Mouse (Mus musculus) limb, embryonic 10.5 days (tissue): ENCODE data around the gene Crlf1. TPM values are rescaled to one million over a fixed set of nuclear protein-coding genes. Genes with fewer than 3 reads are reported as not detected.

Experiments
- DNase-seq: peaks from one replicate; pipeline ENCODE4 v3.0.0-alpha.2; 2017; ENCODE audit warnings: low spot score
- H3K27ac ChIP-seq: fragments of 300-500 bp; sonication (generic); 2 replicates; pipeline ENCODE4 v1.5.1; 2016; ENCODE audit warnings: mild to moderate bottlenecking
- H3K27me3 ChIP-seq: fragments of 300-500 bp; sonication (generic); 2 replicates; pipeline ENCODE4 v1.6.1; 2016; ENCODE audit warnings: low read depth, mild to moderate bottlenecking; ENCODE audit not compliant: poor library complexity, severe bottlenecking
- H3K36me3 ChIP-seq: fragments of 300-500 bp; sonication (generic); 2 replicates; pipeline ENCODE4 v1.6.1; 2016; ENCODE audit warnings: mild to moderate bottlenecking, moderate library complexity
- H3K4me1 ChIP-seq: fragments of 300-500 bp; sonication (generic); 2 replicates; pipeline ENCODE4 v1.6.1; 2016
- H3K4me3 ChIP-seq: fragments of 300-500 bp; sonication (generic); 2 replicates; pipeline ENCODE4 v1.5.1; 2016; ENCODE audit warnings: mild to moderate bottlenecking, moderate library complexity
- H3K9me3 ChIP-seq: fragments of 300-500 bp; sonication (generic); replicated peaks from 2 replicates; pipeline ENCODE4 v1.6.1; 2016; ENCODE audit warnings: mild to moderate bottlenecking
- WGBS: fragments of 180-500 bp; shearing (Covaris S2); methylation state at CpG from one replicate; pipeline ENCODE4 v1.1.7; 2016; 5-methylcytosine and 5-hydroxymethylcytosine counted together
- polyA plus RNA-seq: library from polyadenylated mRNA; unstranded; fragments of >200 nt; fragmentation: Nextera tagmentation; extraction: Ambion mirVana; gene quantifications from 2 replicates; pipeline ENCODE4 v1.2.1, GENCODE M21; 2016

Crlf1 gene
- polyA plus RNA-seq, 1 experiment from 2014 or later, result 126 TPM

GRCm38 (mm10) chr8:70476333-70477268, 16.4 kb upstream of the Crlf1 start, which contains the start of gene Klhl26:
Klhl26 (minus strand) TSS chr8:70476968.
- Histone ChIP-seq H3K4me3 (peak within 1 kb of the TSS; percentile 83), H3K27me3 (no peaks in the 10 kb centered on the region), H3K9me3 (no peaks in the 10 kb centered on the region), H3K36me3 (peaks cover 7% of the 10 kb centered on the region), H3K4me1 (peaks cover 44% of the 10 kb centered on the region), H3K27ac (peak within 1 kb of the TSS; percentile 90)
- peak; percentile 92 for DNase-seq
- WGBS, result under 1% methylated on average over 53 of the region's 53 CpGs

- no peaks in the 10 kb centered on the region for H3K9me3 ChIP-seq
- peaks cover 5% of the 10 kb centered on the region; the same call in 1 of the 2 replicates for H3K27me3 ChIP-seq
- peaks cover 52% of the 10 kb centered on the region for H3K4me1 ChIP-seq
- under 1% methylated on average over 21 of the region's 21 CpGs for WGBS
- H3K36me3 ChIP-seq, result peaks cover 7% of the 10 kb centered on the region
- peak; percentile 82 for DNase-seq
- H3K27ac ChIP-seq, result peak overlapping the region; percentile 90
- peak overlapping the region; percentile 83 for H3K4me3 ChIP-seq
These were observed 15.5 kb upstream of the Crlf1 start for GRCm38 (mm10) chr8:70477269-70477982.

- DNase-seq, result no peak
- Histone ChIP-seq H3K36me3 (no peaks in the 10 kb centered on the region), H3K27me3 (peaks cover 47% of the 10 kb centered on the region), H3K4me3 (no peak overlapping the region), H3K9me3 (no peaks in the 10 kb centered on the region), H3K27ac (no peak overlapping the region), H3K4me1 (peaks cover 52% of the 10 kb centered on the region)
- WGBS, result 77% methylated on average over 3 of the region's 3 CpGs
These were observed 11.1 kb upstream of the Crlf1 start for GRCm38 (mm10) chr8:70481908-70482307.

GRCm38 (mm10) chr8:70482943-70483342, 10.0 kb upstream of the Crlf1 start:
- no peaks in the 10 kb centered on the region for H3K9me3 ChIP-seq
- H3K4me3 ChIP-seq, result no peak overlapping the region
- no peaks in the 10 kb centered on the region for H3K36me3 ChIP-seq
- WGBS, result 64% methylated on average over 2 of the region's 2 CpGs
- peaks cover 57% of the 10 kb centered on the region for H3K27me3 ChIP-seq
- no peak overlapping the region for H3K27ac ChIP-seq
- no peak for DNase-seq
- peaks cover 52% of the 10 kb centered on the region for H3K4me1 ChIP-seq

- peak overlapping the region; percentile 76; the same call in 1 of the 2 replicates for H3K4me3 ChIP-seq
- peaks cover 74% of the 10 kb centered on the region for H3K4me1 ChIP-seq
- no peaks in the 10 kb centered on the region for H3K36me3 ChIP-seq
- H3K27me3 ChIP-seq, result peaks cover 84% of the 10 kb centered on the region
- peak overlapping the region; percentile 94 for H3K27ac ChIP-seq
- no peak for DNase-seq
- H3K9me3 ChIP-seq, result no peaks in the 10 kb centered on the region
- 56% methylated on average over 7 of the region's 7 CpGs for WGBS
These were observed 6.7 kb upstream of the Crlf1 start for GRCm38 (mm10) chr8:70486191-70486681.

- Histone ChIP-seq H3K4me3 (peak within 1 kb of the TSS; percentile 76), H3K36me3 (no peaks in the 10 kb centered on the region), H3K27me3 (peaks cover 91% of the 10 kb centered on the region), H3K4me1 (peaks cover 75% of the 10 kb centered on the region), H3K9me3 (no peaks in the 10 kb centered on the region), H3K27ac (peak within 1 kb of the TSS; percentile 94)
- WGBS, result 6% methylated on average over 33 of the region's 33 CpGs
- DNase-seq, result peak; percentile 58
These were observed 5.9 kb upstream of the Crlf1 start, which contains the start of gene Tmem59l for GRCm38 (mm10) chr8:70486941-70487520. Tmem59l (minus strand) TSS chr8:70487358.

- Histone ChIP-seq H3K4me3 (peak overlapping the region; percentile 76), H3K9me3 (no peaks in the 10 kb centered on the region), H3K36me3 (no peaks in the 10 kb centered on the region), H3K27ac (peak overlapping the region; percentile 94), H3K4me1 (peaks cover 81% of the 10 kb centered on the region), H3K27me3 (peaks cover 92% of the 10 kb centered on the region)
- whole genome bisulfite sequencing, result 1% methylated on average over 55 of the region's 55 CpGs
- DNase-seq, result peak; percentile 95
These were observed 4.8 kb upstream of the Crlf1 start for GRCm38 (mm10) chr8:70487993-70488796.

- Histone ChIP-seq H3K27me3 (peaks cover 94% of the 10 kb centered on the region), H3K27ac (peak overlapping the region; percentile 94)
- DNase-seq, result peak; percentile 63
These were observed 4.0 kb upstream of the Crlf1 start for GRCm38 (mm10) chr8:70488931-70489470.

GRCm38 (mm10) chr8:70489576-70489975, 3.4 kb upstream of the Crlf1 start:
- Histone ChIP-seq H3K4me3 (peak overlapping the region; percentile 76), H3K27ac (peak overlapping the region; percentile 94), H3K9me3 (no peaks in the 10 kb centered on the region), H3K27me3 (peaks cover 94% of the 10 kb centered on the region), H3K36me3 (no peaks in the 10 kb centered on the region), H3K4me1 (peaks cover 93% of the 10 kb centered on the region)
- WGBS, result under 1% methylated on average over 38 of the region's 41 CpGs
- DNase-seq, result peak; percentile 72

More at GRCm38 (mm10) chr8:70488931-70489470, 4.0 kb upstream of the Crlf1 start:
- Histone ChIP-seq H3K9me3 (no peaks in the 10 kb centered on the region), H3K4me1 (peaks cover 87% of the 10 kb centered on the region), H3K4me3 (peak overlapping the region; percentile 76), H3K36me3 (no peaks in the 10 kb centered on the region)
- WGBS, result under 1% methylated on average over 14 of the region's 14 CpGs

- H3K9me3 ChIP-seq, result no peaks in the 10 kb centered on the region
- H3K27me3 ChIP-seq, result peaks cover 94% of the 10 kb centered on the region
- peak; percentile 68 for DNase-seq
- H3K4me3 ChIP-seq, result peak overlapping the region; percentile 76
- H3K27ac ChIP-seq, result peak overlapping the region; percentile 94
- no peaks in the 10 kb centered on the region for H3K36me3 ChIP-seq
- WGBS, result 6% methylated on average over 10 of the region's 10 CpGs
- H3K4me1 ChIP-seq, result peaks cover 100% of the 10 kb centered on the region
These were observed 2.7 kb upstream of the Crlf1 start for GRCm38 (mm10) chr8:70490061-70490879.

GRCm38 (mm10) chr8:70490880-70491495, 2.0 kb upstream of the Crlf1 start:
- Histone ChIP-seq H3K9me3 (no peaks in the 10 kb centered on the region), H3K27me3 (peaks cover 94% of the 10 kb centered on the region), H3K27ac (peak overlapping the region; percentile 94), H3K36me3 (no peaks in the 10 kb centered on the region), H3K4me1 (peaks cover 100% of the 10 kb centered on the region), H3K4me3 (peak overlapping the region; percentile 76)
- 2% methylated on average over 20 of the region's 20 CpGs for WGBS
- peak; percentile 62 for DNase-seq
